Mouse (Mus musculus): ENCODE measurements at regions not wholly inside any gene's neighbourhood (a gene's known extent, or its start where the extent isn't known, plus 50 kb on each side); places are given as distances from the start of the nearest gene placed in this dataset.

GRCm38 (mm10) chr4:142616901-142617300 lies 377.7 kb upstream of the Kazn start:
- no peak for TF ChIP-seq CTCF (IDR thresholded peaks at IDR 0.05; ENCODE audit: low read depth, low read length)
- TF ChIP-seq POLR2A (IDR thresholded peaks at IDR 0.05; ENCODE audit: borderline replicate concordance, low read depth, low read length) = no peak
